Mouse (Mus musculus): ENCODE results near the gene Fmo5. TPM values are rescaled to one million over a fixed set of nuclear protein-coding genes. Genes with fewer than 3 reads are reported as not detected.

Gene Fmo5
- polyA plus RNA-seq, 1 experiment: 9.9 TPM

DNA sequence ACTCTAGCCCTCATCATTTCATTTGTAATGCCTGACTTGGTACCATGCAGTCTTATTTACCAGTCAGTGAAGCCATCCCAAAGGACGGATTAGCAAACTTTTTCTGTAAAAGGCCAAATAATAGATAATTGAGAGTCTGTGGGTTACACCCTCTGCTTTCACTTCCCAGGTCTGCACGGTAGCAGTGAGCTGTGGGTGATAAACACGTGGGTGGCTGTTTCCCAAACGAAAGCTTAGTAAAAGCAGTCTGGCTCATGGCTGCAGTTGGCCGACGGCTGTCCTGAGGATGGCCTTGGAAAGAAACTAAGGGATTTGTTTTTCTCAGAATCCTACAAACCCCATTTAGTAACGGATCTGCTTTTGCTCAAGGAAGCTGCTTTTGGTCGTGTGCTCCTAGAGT lies 32.6 kb downstream of the Fmo5 start:
- no peaks in the 10 kb centered on the region; the same call in 1 of the 2 replicates for H3K36me3 ChIP-seq (ENCODE audit: control insufficient read depth, insufficient read depth, low read length)
- no peak overlapping the region for H3K4me3 ChIP-seq (ENCODE audit: insufficient read depth, low read depth, low read length)
- no peak overlapping the region for H3K27ac ChIP-seq (ENCODE audit: insufficient read depth, low read depth, low read length)
- no peak for DNase-seq
- TF ChIP-seq CTCF (conservative IDR thresholded peaks at IDR 0.05; ENCODE audit: insufficient read depth, insufficient read length, low read depth, low read length) (no peak), POLR2A (IDR thresholded peaks at IDR 0.05; ENCODE audit: low read depth, low read length) (no peak)
- no peaks in the 10 kb centered on the region for H3K27me3 ChIP-seq (replicated peaks; ENCODE audit: control insufficient read depth, insufficient read depth, low read length)
- 75% methylated on average over 8 of the region's 8 CpGs for WGBS
- no peaks in the 10 kb centered on the region; the same call in 1 of the 2 replicates for H3K4me1 ChIP-seq (ENCODE audit: control insufficient read depth, insufficient read depth, low read length)

DNA sequence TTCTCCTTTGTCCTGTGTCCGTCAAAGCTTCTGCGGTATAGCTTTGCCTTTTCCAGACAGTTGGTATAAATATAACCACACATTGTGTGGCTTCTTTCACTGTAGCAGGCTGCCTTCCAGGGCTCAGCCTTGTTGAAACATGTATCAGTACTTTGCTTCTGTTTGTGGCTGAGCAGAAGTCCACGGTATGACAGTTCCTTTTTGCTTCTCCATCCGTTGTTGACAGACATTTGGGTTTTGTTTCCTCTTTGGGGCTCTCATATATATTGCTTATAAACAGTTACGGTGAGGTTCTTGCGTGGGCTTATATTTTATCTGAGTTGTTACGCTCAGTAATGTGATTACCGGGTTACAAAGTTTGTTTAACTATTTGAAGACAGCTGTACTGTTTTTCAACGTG lies 36.9 kb downstream of the Fmo5 start:
- Histone ChIP-seq H3K27ac (ENCODE audit: insufficient read depth, low read depth, low read length) (no peak overlapping the region), H3K4me1 (ENCODE audit: control insufficient read depth, insufficient read depth, low read length) (no peaks in the 10 kb centered on the region), H3K4me3 (ENCODE audit: insufficient read depth, low read depth, low read length) (no peak overlapping the region), H3K27me3 (replicated peaks; ENCODE audit: control insufficient read depth, insufficient read depth, low read length) (no peaks in the 10 kb centered on the region), H3K36me3 (ENCODE audit: control insufficient read depth, insufficient read depth, low read length) (no peaks in the 10 kb centered on the region; the same call in 1 of the 2 replicates)
- DNase-seq: no peak
- 86% methylated on average over 9 of the region's 9 CpGs for WGBS
- TF ChIP-seq CTCF (conservative IDR thresholded peaks at IDR 0.05; ENCODE audit: insufficient read depth, insufficient read length, low read depth, low read length) (no peak), POLR2A (IDR thresholded peaks at IDR 0.05; ENCODE audit: low read depth, low read length) (no peak)

DNA sequence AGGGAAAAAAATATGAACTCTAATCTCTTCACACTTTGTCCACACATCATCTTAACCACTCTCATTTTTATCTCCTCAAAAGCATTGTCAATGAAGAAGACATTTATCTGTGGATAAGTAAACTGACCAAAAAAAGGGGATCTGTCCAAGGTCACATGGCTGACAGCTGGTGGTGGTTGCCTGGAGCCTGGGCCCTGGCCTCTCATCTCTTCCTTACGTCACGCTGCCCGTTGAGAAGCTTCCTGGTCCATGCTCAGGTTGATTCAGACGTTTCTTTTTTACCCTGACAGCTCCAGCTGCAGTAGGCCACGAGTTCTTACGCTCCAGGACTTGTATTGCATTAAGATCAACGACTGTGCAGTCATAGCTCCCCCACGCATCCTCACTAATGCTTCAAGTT lies 37.5 kb downstream of the Fmo5 start:
- H3K27me3 ChIP-seq (replicated peaks; ENCODE audit: control insufficient read depth, insufficient read depth, low read length): no peaks in the 10 kb centered on the region
- no peaks in the 10 kb centered on the region; the same call in 1 of the 2 replicates for H3K36me3 ChIP-seq (ENCODE audit: control insufficient read depth, insufficient read depth, low read length)
- TF ChIP-seq CTCF (conservative IDR thresholded peaks at IDR 0.05; ENCODE audit: insufficient read depth, insufficient read length, low read depth, low read length): no peak
- TF ChIP-seq POLR2A (IDR thresholded peaks at IDR 0.05; ENCODE audit: low read depth, low read length): no peak
- no peaks in the 10 kb centered on the region for H3K4me1 ChIP-seq (ENCODE audit: control insufficient read depth, insufficient read depth, low read length)
- 66% methylated on average over 8 of the region's 8 CpGs for WGBS
- no peak for DNase-seq
- no peak overlapping the region for H3K4me3 ChIP-seq (ENCODE audit: insufficient read depth, low read depth, low read length)
- no peak overlapping the region for H3K27ac ChIP-seq (ENCODE audit: insufficient read depth, low read depth, low read length)

DNA sequence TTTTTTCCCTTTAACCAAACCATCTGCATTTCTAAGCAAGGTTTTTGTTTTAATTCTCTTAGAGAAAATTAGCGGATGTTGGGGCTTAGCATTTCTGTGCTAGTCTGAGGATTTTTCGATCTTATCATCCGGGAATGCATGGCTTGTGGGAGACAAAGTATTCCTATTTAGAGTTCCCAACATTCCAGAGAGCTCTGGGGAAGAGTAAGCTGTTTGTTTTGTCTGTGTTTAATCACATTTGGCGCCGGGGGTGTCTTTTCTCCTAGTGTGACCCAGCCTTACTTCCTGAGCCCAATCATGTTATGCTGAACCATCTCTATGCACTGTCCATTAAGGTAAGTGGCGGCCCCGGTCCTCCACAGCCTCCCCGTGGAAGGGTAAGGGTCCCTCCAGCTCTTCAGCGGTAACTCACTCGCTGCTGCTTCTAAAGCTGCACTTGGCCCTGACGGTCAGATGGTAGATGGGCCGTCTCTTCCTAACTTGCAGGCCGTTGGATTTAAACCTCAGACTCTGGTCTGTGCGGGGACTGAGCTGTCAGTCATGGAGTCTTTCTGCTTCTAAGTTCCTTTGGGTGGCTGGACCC lies 38.6 kb downstream of the Fmo5 start:
- DNase-seq: peak; percentile 12
- WGBS: 78% methylated on average over 14 of the region's 14 CpGs
- Histone ChIP-seq H3K27ac (ENCODE audit: insufficient read depth, low read depth, low read length) (no peak overlapping the region), H3K4me3 (ENCODE audit: insufficient read depth, low read depth, low read length) (no peak overlapping the region), H3K27me3 (replicated peaks; ENCODE audit: control insufficient read depth, insufficient read depth, low read length) (no peaks in the 10 kb centered on the region), H3K4me1 (ENCODE audit: control insufficient read depth, insufficient read depth, low read length) (no peaks in the 10 kb centered on the region), H3K36me3 (ENCODE audit: control insufficient read depth, insufficient read depth, low read length) (no peaks in the 10 kb centered on the region; the same call in 1 of the 2 replicates)
- no peak for TF ChIP-seq CTCF (conservative IDR thresholded peaks at IDR 0.05; ENCODE audit: insufficient read depth, insufficient read length, low read depth, low read length)
- no peak for TF ChIP-seq POLR2A (IDR thresholded peaks at IDR 0.05; ENCODE audit: low read depth, low read length)

DNA sequence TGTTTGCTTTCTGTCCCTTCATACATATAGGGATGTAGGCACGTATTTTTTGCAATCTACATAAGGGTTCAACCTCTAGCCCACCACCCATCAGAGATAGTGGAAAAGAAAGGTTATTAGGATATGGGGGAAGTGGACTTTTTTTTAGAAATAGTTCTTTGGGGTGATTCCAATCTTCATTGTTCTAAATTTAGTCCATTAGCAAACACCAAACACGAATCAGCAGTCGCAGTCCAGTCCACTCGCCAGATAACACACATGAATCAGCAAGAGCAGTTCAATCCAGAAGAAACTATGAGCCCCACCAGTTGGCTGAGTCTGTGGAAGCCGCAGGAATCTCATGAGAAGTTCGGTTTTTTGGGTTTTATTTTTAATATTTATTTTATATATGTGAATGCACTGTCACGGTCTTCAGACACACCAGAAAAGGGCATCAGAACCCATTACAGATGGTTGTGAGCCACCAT lies 46.1 kb downstream of the Fmo5 start, which contains the start of gene Gm17651:
TSS of gene Gm17651 (minus strand) at position 51 of the 467 bp plus-strand sequence.
- TF ChIP-seq POLR2A (IDR thresholded peaks at IDR 0.05; ENCODE audit: low read depth, low read length) (no peak), CTCF (conservative IDR thresholded peaks at IDR 0.05; ENCODE audit: insufficient read depth, insufficient read length, low read depth, low read length) (no peak)
- no peaks in the 10 kb centered on the region for H3K27me3 ChIP-seq (replicated peaks; ENCODE audit: control insufficient read depth, insufficient read depth, low read length)
- DNase-seq: no peak
- H3K27ac ChIP-seq (ENCODE audit: insufficient read depth, low read depth, low read length): no peak within 1 kb of the TSS
- no peaks in the 10 kb centered on the region for H3K4me1 ChIP-seq (ENCODE audit: control insufficient read depth, insufficient read depth, low read length)
- 86% methylated on average over 7 of the region's 7 CpGs for WGBS
- H3K4me3 ChIP-seq (ENCODE audit: insufficient read depth, low read depth, low read length): no peak within 1 kb of the TSS
- H3K36me3 ChIP-seq (ENCODE audit: control insufficient read depth, insufficient read depth, low read length): no peaks in the 10 kb centered on the region

DNA sequence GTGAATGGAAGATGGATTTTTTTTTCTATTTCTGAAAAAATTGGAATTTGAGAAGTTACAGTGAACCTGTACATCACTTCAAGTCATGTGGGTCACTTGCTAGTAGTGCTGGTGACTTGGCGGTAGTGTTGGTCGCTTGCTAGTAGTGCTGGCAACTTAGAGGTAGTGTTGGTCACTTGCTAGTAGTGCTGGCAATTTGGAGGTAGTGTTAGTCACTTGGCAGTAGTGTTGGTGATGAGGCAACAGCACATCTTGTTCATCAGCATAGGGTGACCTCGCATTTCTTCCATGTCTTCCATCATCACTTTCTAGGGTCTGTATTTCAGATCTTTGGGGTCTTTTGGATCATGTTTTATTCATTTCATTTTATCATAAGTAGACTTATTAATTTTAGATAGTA lies 47.5 kb downstream of the Fmo5 start:
- Histone ChIP-seq H3K27ac (ENCODE audit: insufficient read depth, low read depth, low read length) (no peak overlapping the region), H3K4me3 (ENCODE audit: insufficient read depth, low read depth, low read length) (no peak overlapping the region), H3K36me3 (ENCODE audit: control insufficient read depth, insufficient read depth, low read length) (no peaks in the 10 kb centered on the region), H3K27me3 (replicated peaks; ENCODE audit: control insufficient read depth, insufficient read depth, low read length) (no peaks in the 10 kb centered on the region), H3K4me1 (ENCODE audit: control insufficient read depth, insufficient read depth, low read length) (0 out of 2 replicates have a peak, but pooled peaks cover under 1% of the 10 kb centered on the region)
- 97% methylated on average over 3 of the region's 3 CpGs for WGBS
- DNase-seq: no peak
- no peak for TF ChIP-seq CTCF (conservative IDR thresholded peaks at IDR 0.05; ENCODE audit: insufficient read depth, insufficient read length, low read depth, low read length)
- no peak for TF ChIP-seq POLR2A (IDR thresholded peaks at IDR 0.05; ENCODE audit: low read depth, low read length)

DNA sequence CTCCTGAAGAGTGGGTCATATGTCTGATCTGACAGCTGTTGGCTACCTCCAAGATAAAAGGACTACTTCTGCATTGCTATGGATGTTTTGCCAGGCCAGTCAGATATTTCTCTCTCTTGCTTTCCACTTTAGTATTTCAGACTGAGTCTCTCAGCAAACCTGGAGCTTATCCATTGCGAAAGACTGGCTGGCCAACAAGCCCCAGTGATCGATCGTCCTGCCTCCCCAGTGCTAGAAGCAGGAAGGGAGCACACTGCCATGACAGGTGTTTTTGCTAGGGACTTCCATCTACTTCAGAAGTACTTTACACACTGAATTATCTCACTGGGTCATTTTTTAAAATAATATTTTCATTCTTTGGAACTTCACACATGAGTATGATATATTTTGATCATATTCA lies 49.8 kb downstream of the Fmo5 start:
- TF ChIP-seq CTCF (conservative IDR thresholded peaks at IDR 0.05; ENCODE audit: insufficient read depth, insufficient read length, low read depth, low read length): no peak
- WGBS: 93% methylated on average over 3 of the region's 3 CpGs

More for the DNA sequence above, 49.8 kb downstream of the Fmo5 start:
- no peak for DNase-seq
- Histone ChIP-seq H3K27ac (ENCODE audit: insufficient read depth, low read depth, low read length) (no peak overlapping the region), H3K4me3 (ENCODE audit: insufficient read depth, low read depth, low read length) (no peak overlapping the region), H3K36me3 (ENCODE audit: control insufficient read depth, insufficient read depth, low read length) (no peaks in the 10 kb centered on the region), H3K4me1 (ENCODE audit: control insufficient read depth, insufficient read depth, low read length) (peaks cover 6% of the 10 kb centered on the region; the same call in 1 of the 2 replicates), H3K27me3 (replicated peaks; ENCODE audit: control insufficient read depth, insufficient read depth, low read length) (no peaks in the 10 kb centered on the region)

All from kidney, adult 2 months (tissue).